Mouse (Mus musculus): ENCODE results near the gene Lhfpl1. TPM values are rescaled to one million over a fixed set of nuclear protein-coding genes. Genes with fewer than 3 reads are reported as not detected.

Gene Lhfpl1
- total RNA-seq (2014; fragmentation: Nextera tagmentation) (not detected in 2 replicates), total RNA-seq (2017) (not detected in 2 replicates), polyA plus RNA-seq (2012) (not detected in 2 replicates)

DNA sequence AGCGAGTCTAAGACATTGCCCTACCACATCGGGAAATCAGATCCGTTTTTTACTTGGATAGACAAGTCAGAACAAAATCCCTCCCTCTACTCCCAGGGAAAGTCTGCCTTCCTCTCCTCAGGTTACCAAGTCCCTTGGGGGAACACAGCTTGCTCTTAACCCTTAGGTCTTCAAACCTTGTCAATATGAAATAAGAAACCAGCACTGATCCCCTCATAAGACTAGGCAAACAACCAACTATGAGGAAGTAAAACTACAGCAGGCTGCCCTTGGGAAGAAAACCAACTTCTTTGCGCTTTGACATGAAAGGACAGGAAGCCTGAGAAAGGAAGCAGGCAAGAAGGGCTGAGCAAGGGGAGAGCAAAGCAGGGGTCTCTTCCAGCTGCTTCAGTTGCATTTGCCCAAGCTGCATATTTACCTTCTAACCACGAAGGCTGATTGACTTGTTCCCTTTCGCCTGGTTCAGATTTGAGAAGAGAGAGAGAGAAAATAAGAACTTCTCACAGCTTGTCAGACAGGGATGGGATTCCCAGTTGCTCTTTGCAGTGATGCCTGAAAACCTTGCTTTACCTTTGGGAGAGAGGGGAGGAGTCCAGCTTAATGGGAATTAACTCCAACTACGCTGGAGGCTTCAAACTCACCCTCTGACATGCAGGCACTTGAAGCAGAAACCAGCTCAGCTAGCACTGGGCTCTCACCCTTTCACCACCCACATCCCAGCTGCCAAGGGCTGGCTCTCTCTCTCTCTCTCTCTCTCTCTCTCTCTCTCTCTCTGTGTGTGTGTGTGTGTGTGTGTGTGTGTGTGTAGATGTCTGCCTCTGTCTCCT, at the start of gene Lhfpl1:
Gene Lhfpl1 (minus strand): TSS at position 713 of the 827 bp plus-strand sequence.
- no peaks in the 10 kb centered on the region for H3K9me3 ChIP-seq (replicated peaks)
- no peaks in the 10 kb centered on the region for H3K36me3 ChIP-seq (replicated peaks)
- H3K4me3 ChIP-seq (ENCODE audit: low read depth, low read length) = no peak within 1 kb of the TSS
- no peak for DNase-seq (ENCODE audit: low spot score)
- no peaks in the 10 kb centered on the region for H3K27me3 ChIP-seq (ENCODE audit: insufficient read depth, low read length)
- H3K4me1 ChIP-seq (ENCODE audit: insufficient read depth, low read depth, low read length) = no peaks in the 10 kb centered on the region
- TF ChIP-seq GATA1 (IDR thresholded peaks at IDR 0.05; ENCODE audit: borderline replicate concordance, low read length) = no peak
- TF ChIP-seq GATA2 (IDR thresholded peaks at IDR 0.05; ENCODE audit: borderline replicate concordance, low read depth, low read length) = no peak
- no peak for TF ChIP-seq TAL1 (conservative IDR thresholded peaks at IDR 0.05; ENCODE audit: low read depth, low read length)
- TF ChIP-seq POLR2AphosphoS5 (IDR thresholded peaks at IDR 0.05; ENCODE audit: insufficient replicate concordance, low read depth, low read length) = no peak
- no peak for TF ChIP-seq CTCF (IDR thresholded peaks at IDR 0.05; ENCODE audit: low read depth, low read length)
- ATAC-seq (ENCODE audit: extremely low read depth, insufficient number of reproducible peaks, low FRiP score, poor library complexity, severe bottlenecking) = no peak

DNA sequence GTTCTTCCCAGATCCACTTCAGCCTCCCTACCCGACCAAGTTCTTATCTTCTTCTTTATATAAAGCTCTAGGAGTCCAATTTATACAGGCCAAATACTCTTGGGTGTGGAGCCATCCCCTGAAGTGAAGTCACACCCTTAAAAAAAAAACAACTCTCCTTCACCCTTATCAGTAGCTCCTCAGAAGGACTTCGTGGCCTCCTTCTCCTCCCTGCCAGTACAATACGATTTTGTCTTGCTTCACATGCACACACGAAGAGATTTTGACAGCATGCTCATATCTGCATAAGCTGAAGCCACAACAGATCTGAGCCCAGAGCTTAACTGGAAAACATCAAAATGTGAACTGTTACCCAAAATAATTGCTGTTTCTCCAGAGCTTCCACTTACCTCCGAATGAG, 22.9 kb upstream of the Lhfpl1 start:
- no peak for TF ChIP-seq TAL1 (conservative IDR thresholded peaks at IDR 0.05; ENCODE audit: low read depth, low read length)
- TF ChIP-seq GATA1 (IDR thresholded peaks at IDR 0.05; ENCODE audit: borderline replicate concordance, low read length) = no peak
- Histone ChIP-seq H3K9me3 (replicated peaks) (no peaks in the 10 kb centered on the region), H3K36me3 (replicated peaks) (no peaks in the 10 kb centered on the region), H3K4me3 (ENCODE audit: low read depth, low read length) (no peak overlapping the region), H3K27me3 (ENCODE audit: insufficient read depth, low read length) (no peaks in the 10 kb centered on the region), H3K4me1 (ENCODE audit: insufficient read depth, low read depth, low read length) (no peaks in the 10 kb centered on the region)
- DNase-seq (ENCODE audit: low spot score) (no peak), ATAC-seq (ENCODE audit: extremely low read depth, insufficient number of reproducible peaks, low FRiP score, poor library complexity, severe bottlenecking) (no peak)

DNA sequence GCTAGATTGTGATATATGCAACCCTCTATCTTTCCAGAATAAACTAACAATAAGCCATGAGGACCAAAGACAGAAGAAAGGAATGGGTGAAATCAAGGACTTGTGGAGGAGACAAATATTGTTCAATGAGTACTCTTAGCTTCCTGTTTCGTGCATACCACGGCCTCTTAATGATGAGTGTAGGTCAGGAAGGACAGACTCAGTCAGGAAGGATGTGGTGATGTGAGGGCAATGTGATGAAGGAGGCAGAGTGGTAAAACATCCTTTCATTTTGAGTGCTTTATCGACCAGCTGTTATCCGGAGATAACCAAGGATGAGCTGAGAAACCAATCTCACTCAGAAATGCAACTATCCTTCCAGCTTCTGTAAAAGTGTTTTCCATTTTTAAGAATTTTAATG, 13.6 kb upstream of the Lhfpl1 start:
- no peak for DNase-seq (ENCODE audit: low spot score)
- no peak for TF ChIP-seq TAL1 (conservative IDR thresholded peaks at IDR 0.05; ENCODE audit: low read depth, low read length)
- TF ChIP-seq POLR2AphosphoS5 (IDR thresholded peaks at IDR 0.05; ENCODE audit: insufficient replicate concordance, low read depth, low read length) = no peak
- no peak for TF ChIP-seq GATA1 (IDR thresholded peaks at IDR 0.05; ENCODE audit: borderline replicate concordance, low read length)
- no peak for TF ChIP-seq CTCF (IDR thresholded peaks at IDR 0.05; ENCODE audit: low read depth, low read length)
- no peak for TF ChIP-seq GATA2 (IDR thresholded peaks at IDR 0.05; ENCODE audit: borderline replicate concordance, low read depth, low read length)
- no peak for ATAC-seq (ENCODE audit: extremely low read depth, insufficient number of reproducible peaks, low FRiP score, poor library complexity, severe bottlenecking)
- Histone ChIP-seq H3K4me3 (ENCODE audit: low read depth, low read length) (no peak overlapping the region), H3K9me3 (replicated peaks) (no peaks in the 10 kb centered on the region), H3K27me3 (ENCODE audit: insufficient read depth, low read length) (no peaks in the 10 kb centered on the region), H3K36me3 (replicated peaks) (no peaks in the 10 kb centered on the region), H3K4me1 (ENCODE audit: insufficient read depth, low read depth, low read length) (no peaks in the 10 kb centered on the region)

DNA sequence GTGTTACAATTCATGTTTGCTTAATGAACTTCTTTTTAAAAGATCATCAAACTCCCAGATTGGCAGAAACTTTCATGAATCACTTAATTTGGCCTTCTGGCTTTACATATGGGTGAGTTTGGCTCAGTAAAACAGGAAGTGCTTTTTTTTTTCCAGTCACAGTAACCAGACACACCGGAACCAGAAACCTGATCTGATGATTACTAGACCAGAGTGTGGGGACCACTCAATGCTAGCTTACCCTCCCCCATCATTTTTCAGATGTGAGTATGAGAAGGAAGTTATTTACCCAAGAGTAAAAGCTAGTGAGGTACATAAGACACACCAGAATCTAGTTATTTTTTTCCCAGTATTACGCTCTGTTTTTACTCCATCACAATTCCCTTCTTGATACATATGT, 6.5 kb downstream of the Lhfpl1 start:
- Histone ChIP-seq H3K36me3 (replicated peaks) (no peaks in the 10 kb centered on the region), H3K27me3 (ENCODE audit: insufficient read depth, low read length) (no peaks in the 10 kb centered on the region), H3K4me3 (ENCODE audit: low read depth, low read length) (no peak overlapping the region), H3K4me1 (ENCODE audit: insufficient read depth, low read depth, low read length) (no peaks in the 10 kb centered on the region), H3K9me3 (replicated peaks) (no peaks in the 10 kb centered on the region)
- TF ChIP-seq TAL1 (conservative IDR thresholded peaks at IDR 0.05; ENCODE audit: low read depth, low read length) (no peak), POLR2AphosphoS5 (IDR thresholded peaks at IDR 0.05; ENCODE audit: insufficient replicate concordance, low read depth, low read length) (no peak), GATA2 (IDR thresholded peaks at IDR 0.05; ENCODE audit: borderline replicate concordance, low read depth, low read length) (no peak), GATA1 (IDR thresholded peaks at IDR 0.05; ENCODE audit: borderline replicate concordance, low read length) (no peak), CTCF (IDR thresholded peaks at IDR 0.05; ENCODE audit: low read depth, low read length) (no peak)
- DNase-seq (ENCODE audit: low spot score) (no peak), ATAC-seq (ENCODE audit: extremely low read depth, insufficient number of reproducible peaks, low FRiP score, poor library complexity, severe bottlenecking) (no peak)

DNA sequence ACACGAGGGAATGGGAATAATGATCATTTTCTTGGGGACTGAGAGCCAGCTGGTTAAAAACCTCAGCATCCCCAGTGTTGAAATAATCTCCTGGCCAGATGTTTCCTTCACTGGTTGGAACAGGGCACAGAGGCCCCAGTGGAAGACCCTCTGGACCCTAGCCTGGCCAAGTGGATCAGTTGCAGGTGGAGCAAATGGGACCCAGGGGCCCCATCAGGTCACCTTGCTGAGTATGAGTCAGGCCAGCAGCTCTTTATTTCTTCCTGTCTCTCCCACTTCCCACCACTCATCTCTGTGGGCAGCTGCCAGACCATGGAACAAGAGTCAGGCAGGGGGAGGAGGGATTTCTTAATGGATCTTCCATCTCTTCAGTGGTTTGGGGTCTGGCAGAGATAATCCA, 12.7 kb downstream of the Lhfpl1 start:
- H3K4me1 ChIP-seq (ENCODE audit: insufficient read depth, low read depth, low read length) = no peaks in the 10 kb centered on the region
- DNase-seq (ENCODE audit: low spot score) (no peak), ATAC-seq (ENCODE audit: extremely low read depth, insufficient number of reproducible peaks, low FRiP score, poor library complexity, severe bottlenecking) (no peak)
- no peaks in the 10 kb centered on the region for H3K36me3 ChIP-seq (replicated peaks)
- no peak overlapping the region for H3K4me3 ChIP-seq (ENCODE audit: low read depth, low read length)
- no peaks in the 10 kb centered on the region for H3K9me3 ChIP-seq (replicated peaks)
- no peak for TF ChIP-seq GATA2 (IDR thresholded peaks at IDR 0.05; ENCODE audit: borderline replicate concordance, low read depth, low read length)
- TF ChIP-seq POLR2AphosphoS5 (IDR thresholded peaks at IDR 0.05; ENCODE audit: insufficient replicate concordance, low read depth, low read length) = no peak
- no peak for TF ChIP-seq CTCF (IDR thresholded peaks at IDR 0.05; ENCODE audit: low read depth, low read length)
- TF ChIP-seq GATA1 (IDR thresholded peaks at IDR 0.05; ENCODE audit: borderline replicate concordance, low read length) = no peak
- no peak for TF ChIP-seq TAL1 (conservative IDR thresholded peaks at IDR 0.05; ENCODE audit: low read depth, low read length)
- no peaks in the 10 kb centered on the region for H3K27me3 ChIP-seq (ENCODE audit: insufficient read depth, low read length)

DNA sequence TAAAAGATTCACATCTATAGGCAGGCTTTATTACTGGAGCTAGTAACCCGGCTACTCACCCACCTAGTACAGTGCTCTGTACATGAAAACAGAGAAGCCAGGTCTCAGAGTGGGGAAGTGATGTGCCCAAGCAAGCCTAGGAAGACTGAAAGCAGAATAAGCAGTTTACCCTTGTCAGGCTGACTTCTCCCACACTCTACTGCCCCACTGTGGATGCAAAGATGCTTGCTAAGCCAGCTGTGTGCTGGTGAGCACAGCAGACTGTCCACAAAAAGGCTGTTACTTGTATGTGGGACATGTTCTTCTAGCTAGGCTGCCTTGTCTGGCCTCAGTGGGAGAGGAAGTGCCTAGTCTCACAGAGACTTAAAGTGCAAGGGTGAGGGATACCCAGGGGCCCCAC, 40.3 kb downstream of the Lhfpl1 start:
- Histone ChIP-seq H3K4me1 (ENCODE audit: insufficient read depth, low read depth, low read length) (no peaks in the 10 kb centered on the region), H3K36me3 (replicated peaks) (no peaks in the 10 kb centered on the region), H3K9me3 (replicated peaks) (no peaks in the 10 kb centered on the region), H3K4me3 (ENCODE audit: low read depth, low read length) (no peak overlapping the region), H3K27me3 (ENCODE audit: insufficient read depth, low read length) (no peaks in the 10 kb centered on the region)
- TF ChIP-seq CTCF (IDR thresholded peaks at IDR 0.05; ENCODE audit: low read depth, low read length) = no peak
- TF ChIP-seq GATA1 (IDR thresholded peaks at IDR 0.05; ENCODE audit: borderline replicate concordance, low read length) = no peak
- TF ChIP-seq GATA2 (IDR thresholded peaks at IDR 0.05; ENCODE audit: borderline replicate concordance, low read depth, low read length) = no peak
- no peak for TF ChIP-seq POLR2AphosphoS5 (IDR thresholded peaks at IDR 0.05; ENCODE audit: insufficient replicate concordance, low read depth, low read length)
- TF ChIP-seq TAL1 (conservative IDR thresholded peaks at IDR 0.05; ENCODE audit: low read depth, low read length) = no peak
- DNase-seq (ENCODE audit: low spot score) = no peak
- no peak for ATAC-seq (ENCODE audit: extremely low read depth, insufficient number of reproducible peaks, low FRiP score, poor library complexity, severe bottlenecking)

Measured in G1E (cell line).